Mouse (Mus musculus) frontal cortex, postnatal 25 days (tissue): ENCODE data around the gene Cd37.

Experiments used
- DNase-seq, 2 experiments: peaks; one replicate each; pipeline ENCODE4 v3.0.0; 2022; ENCODE audit warnings: low spot score in 2 of 2

The Cd37 gene

GRCm38 (mm10) chr7:45234922-45235571, 3.9 kb downstream of the Cd37 start:
- DNase-seq: no peak

DNA sequence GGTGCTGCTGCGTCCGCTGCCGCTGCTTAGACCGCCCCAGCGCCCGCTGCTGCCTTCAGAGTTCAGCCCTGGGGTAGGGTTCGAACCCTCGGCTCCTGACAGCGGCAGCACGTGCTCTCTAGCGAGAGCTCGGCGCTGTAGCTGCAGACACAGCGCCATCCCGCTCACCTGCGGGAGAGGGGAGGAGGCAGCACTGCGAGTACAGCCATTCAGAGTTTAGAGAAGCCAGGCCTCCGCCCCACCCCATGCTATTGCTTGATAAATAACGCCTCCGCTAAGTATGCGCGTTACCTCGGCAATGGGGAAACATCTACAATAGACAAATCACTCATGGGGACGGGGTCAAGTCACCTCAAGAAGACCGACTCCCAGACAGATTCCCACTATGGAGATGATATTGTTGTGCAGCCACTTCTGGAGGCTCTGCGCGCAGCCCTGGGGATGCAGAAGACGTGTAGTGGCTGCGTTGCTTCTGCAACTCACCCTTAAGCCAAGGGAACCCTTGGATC, 4.5 kb downstream of the Cd37 start:
- DNase-seq: no peak

- peak in 1 of 2 experiments; percentile 60 for DNase-seq
These were observed 5.2 kb downstream of the Cd37 start for GRCm38 (mm10) chr7:45233580-45234332.

DNA sequence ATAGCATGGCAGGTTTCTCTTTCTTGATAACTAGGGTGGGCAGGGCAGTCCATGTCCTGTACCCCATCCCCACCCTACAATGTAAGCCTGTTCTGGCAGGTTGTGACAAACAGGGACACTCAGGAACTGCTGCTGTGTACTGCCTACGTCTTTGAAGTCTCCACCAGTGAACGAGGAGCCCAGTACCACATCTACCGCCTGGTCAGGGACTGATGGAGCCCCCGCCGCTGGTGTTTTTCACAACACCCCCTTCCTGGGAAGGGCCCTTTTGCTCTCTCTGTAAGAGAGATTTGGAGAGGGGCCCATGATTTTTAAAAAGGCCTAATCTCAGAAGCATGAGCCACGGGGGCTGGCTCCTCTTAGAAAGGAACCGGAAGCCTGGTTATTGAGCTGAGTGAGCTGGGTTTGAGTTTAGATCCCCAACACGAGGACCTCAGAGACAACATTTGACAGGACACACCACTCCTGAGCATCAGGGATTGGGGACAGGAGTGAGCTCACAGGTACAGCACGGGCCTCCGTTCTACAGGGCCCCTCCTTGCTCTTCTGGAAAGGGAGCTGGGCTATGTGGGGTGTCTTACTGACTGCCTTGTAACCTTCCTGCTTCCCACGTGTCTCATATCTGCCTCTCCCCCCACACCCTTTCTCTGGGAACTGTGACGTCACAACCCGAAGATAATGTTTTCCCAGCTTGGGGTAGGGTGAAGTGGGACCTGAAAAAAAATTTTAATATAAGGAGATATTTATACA, 6.0 kb downstream of the Cd37 start:
- DNase-seq: peak in 1 of 2 experiments; percentile 25

GRCm38 (mm10) chr7:45231941-45232340, 7.0 kb downstream of the Cd37 start:
- no peak for DNase-seq

DNA sequence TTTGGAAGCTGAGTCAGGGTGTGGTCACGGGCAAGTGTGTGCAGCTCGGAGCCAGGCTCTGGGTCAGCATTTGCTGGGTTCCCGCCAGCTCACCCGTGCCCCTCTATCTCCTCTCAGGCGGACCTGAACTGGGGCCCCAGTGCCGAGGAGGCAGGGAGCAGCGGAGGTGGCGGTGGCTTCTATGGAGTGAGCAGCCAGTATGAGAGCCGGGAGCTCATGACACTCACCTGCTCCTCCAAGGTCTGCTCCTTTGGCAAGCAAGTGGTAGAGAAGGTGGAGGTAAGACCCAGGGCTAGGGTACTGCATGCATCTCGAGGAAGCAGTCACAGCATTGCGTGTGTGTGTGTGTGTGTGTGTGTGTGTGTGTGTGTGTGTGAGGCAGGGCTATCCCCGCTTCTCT, 7.7 kb downstream of the Cd37 start:
- DNase-seq: no peak

- DNase-seq: no peak
These were observed 9.3 kb downstream of the Cd37 start for GRCm38 (mm10) chr7:45229459-45230203.

GRCm38 (mm10) chr7:45229046-45229445, 9.9 kb downstream of the Cd37 start:
- no peak for DNase-seq

DNA sequence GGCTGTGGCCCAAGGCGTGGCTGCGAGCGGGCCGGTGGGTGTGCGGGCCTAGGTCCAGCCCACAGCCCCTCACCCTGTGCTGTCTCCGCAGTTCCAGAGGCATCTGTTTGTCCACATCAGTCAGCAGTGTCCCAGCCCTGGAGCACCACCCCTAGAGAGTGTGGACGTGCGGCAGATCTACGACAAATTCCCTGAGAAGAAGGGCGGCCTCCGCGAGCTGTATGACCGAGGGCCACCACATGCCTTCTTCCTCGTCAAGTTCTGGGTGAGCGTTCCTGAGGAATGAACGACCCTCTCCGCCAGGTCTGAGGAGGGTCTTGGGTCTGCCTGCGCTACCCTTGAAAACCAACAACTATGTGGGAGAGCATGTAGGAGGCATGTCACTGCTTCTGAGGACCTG, 10.4 kb downstream of the Cd37 start:
- no peak for DNase-seq

DNA sequence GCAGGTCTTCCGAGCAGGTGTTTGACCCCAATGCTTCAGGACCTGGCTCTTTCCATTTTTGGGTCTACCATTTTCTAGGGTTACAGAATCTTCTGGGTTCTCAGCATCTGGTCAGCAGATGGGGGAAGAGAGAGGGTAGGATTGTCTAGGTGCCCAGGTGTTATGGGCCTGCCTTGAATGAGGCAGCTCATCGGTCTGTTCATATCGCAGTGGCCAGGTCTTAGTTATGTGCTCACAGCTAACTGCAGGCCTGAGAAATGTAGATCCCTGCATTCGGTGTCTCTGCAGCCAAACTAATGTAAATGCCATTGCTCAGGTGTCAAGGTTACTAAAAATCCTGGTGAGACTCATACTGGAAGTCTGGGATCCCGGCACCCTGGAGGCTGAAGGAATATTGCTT, 12.5 kb downstream of the Cd37 start:
- DNase-seq: no peak

GRCm38 (mm10) chr7:45224826-45225225, 14.1 kb downstream of the Cd37 start:
- DNase-seq: no peak

DNA sequence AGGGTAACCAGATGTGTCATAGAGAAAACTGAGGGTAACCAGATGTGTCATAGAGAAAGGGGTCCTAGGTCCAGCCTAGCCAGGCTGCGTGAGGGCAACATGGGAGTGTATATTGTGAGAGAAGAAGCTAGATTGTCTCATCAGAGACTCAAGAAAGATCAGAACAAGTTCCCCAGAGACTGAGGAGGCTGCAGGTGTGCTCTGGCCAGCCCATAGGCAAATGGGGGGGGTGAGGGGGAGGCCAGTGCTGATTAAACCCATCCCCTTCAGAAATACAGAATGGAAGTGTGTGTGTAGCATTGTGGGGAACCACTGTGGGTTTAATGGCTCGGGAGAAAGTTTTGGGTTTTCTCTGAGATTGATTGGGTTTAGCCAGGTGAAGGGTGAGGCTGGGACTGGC, 17.2 kb downstream of the Cd37 start:
- no peak for DNase-seq

GRCm38 (mm10) chr7:45216442-45217183, 22.3 kb downstream of the Cd37 start:
- no peak for DNase-seq

- DNase-seq: no peak
These were observed 23.1 kb downstream of the Cd37 start, which contains the start of gene Tead2 for GRCm38 (mm10) chr7:45215673-45216441. TSS of gene Tead2 (plus strand) at chr7:45215753.

- no peak for DNase-seq
These were observed 25.2 kb downstream of the Cd37 start for GRCm38 (mm10) chr7:45213708-45214107.

DNA sequence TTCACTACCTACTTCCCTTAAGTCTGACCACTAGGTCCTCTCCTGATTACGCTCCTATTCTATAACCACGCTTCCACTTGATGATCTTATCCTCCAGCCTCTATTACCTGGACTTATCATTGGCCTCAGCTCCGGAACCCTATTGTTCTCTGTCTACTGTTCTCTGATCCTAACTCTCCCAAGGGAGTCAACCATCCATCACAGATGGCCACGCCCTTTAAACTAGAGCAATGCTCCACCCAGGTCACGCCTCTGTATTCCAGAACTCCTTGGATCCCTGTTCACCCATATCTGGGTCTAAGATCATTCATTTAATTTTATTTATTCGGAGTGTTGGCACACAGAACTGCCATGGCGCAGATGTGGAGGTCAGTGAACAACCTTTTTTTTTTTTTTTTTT, 26.6 kb downstream of the Cd37 start:
- DNase-seq: no peak

GRCm38 (mm10) chr7:45211851-45212251, 27.1 kb downstream of the Cd37 start, which contains the start of gene Dkkl1:
TSS of gene Dkkl1 (minus strand) at chr7:45212147.
- no peak for DNase-seq

GRCm38 (mm10) chr7:45211070-45211469, 27.8 kb downstream of the Cd37 start:
- DNase-seq: no peak

GRCm38 (mm10) chr7:45208260-45208659, 30.7 kb downstream of the Cd37 start:
- no peak for DNase-seq
